ENCODE assay signal across 23 mouse cellular contexts in the genomic region with DNA sequence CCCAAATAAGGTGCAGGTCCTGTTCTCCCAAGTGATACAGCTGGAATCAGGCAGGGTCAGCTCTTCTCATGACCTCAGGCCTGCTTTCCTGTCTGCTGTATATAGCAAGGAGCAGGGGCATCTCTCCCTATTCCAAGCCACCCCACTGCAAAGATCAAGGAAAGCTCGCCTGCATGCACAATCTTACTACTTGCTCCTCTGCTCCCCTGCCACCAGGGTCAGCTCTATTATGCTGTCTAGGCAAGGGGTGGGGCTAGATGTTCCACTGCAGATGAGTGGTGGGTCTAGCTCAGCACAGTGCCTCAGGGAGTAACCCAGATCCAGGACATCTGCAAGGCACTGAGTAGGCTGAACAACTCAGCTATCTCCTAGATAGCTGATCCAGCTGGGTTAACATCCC.
"Had no signal": no experiment of that assay in that cellular context is flagged by ENCODE, and none has a peak within 500 bp of the region (broad histone marks: within the 10 kb centered on the region; RNA-seq: fewer than 3 reads in every experiment).

No protein-coding gene starts in this region.

- DNase-seq: kidney, adult 18-20 months; kidney, adult 9 months; kidney, postnatal 14 days; kidney, postnatal 4 days; layer of hippocampus, adult 9-11 months; liver, postnatal 0 days; lung, embryonic 14.5 days; right cerebral cortex, adult 18-20 months; right cerebral cortex, postnatal 14 days; right cerebral cortex, postnatal 4 days; thymus, adult 18-20 months; thymus, postnatal 36 days had no signal

- H3K36me3 ChIP-seq: limb, embryonic 15.5 days; midbrain, embryonic 15.5 days; stomach, embryonic 15.5 days had no signal

- H3K27ac ChIP-seq: limb, embryonic 15.5 days; liver, embryonic 14.5 days; macrophage; midbrain, embryonic 15.5 days; stomach, embryonic 15.5 days had no signal

- ATAC-seq: inflammation-experienced regulatory T-cells, adult 6 months; intestine, embryonic 16.5 days; liver, postnatal 0 days; lung, postnatal 0 days; midbrain, embryonic 15.5 days had no signal

- H3K4me3 ChIP-seq: limb, embryonic 15.5 days; megakaryocyte, embryonic 14.5 days; midbrain, embryonic 15.5 days; myocyte; stomach, embryonic 15.5 days had no signal

- H3K9ac ChIP-seq: limb, embryonic 15.5 days; liver, embryonic 14.5 days; liver, postnatal 0 days; lung, embryonic 14.5 days; midbrain, embryonic 15.5 days; stomach, embryonic 15.5 days had no signal

- H3K9me3 ChIP-seq: limb, embryonic 15.5 days; megakaryocyte, embryonic 14.5 days; midbrain, embryonic 15.5 days; stomach, embryonic 15.5 days had no signal

- H3K27me3 ChIP-seq: limb, embryonic 15.5 days; megakaryocyte, embryonic 14.5 days; midbrain, embryonic 15.5 days; stomach, embryonic 15.5 days had no signal

- H3K4me2 ChIP-seq: limb, embryonic 15.5 days; liver, embryonic 11.5 days; lung, embryonic 14.5 days; midbrain, embryonic 15.5 days; stomach, embryonic 15.5 days had no signal

- H3K4me1 ChIP-seq: limb, embryonic 15.5 days; megakaryocyte, embryonic 14.5 days; midbrain, embryonic 15.5 days; stomach, embryonic 15.5 days had no signal
